Mouse (Mus musculus) cortical plate, adult 2 months (tissue): ENCODE measurements around the gene Ryk. TPM values are rescaled to one million over a fixed set of nuclear protein-coding genes. Genes with fewer than 3 reads are reported as not detected.

Experiments
- H3K27ac ChIP-seq: fragments of 200-500 bp; 2 replicates; pipeline ENCODE4 v1.5.1; 2012; ENCODE audit warnings: low read length, control low read depth, inconsistent platforms; ENCODE audit not compliant: insufficient read depth
- H3K4me1 ChIP-seq: fragments of 200-500 bp; 2 replicates; pipeline ENCODE4 v1.6.1; 2011; ENCODE audit warnings: low read length; ENCODE audit not compliant: control insufficient read depth, insufficient read depth
- H3K4me3 ChIP-seq: fragments of 200-500 bp; 2 replicates; pipeline ENCODE4 v1.5.1; 2011; ENCODE audit warnings: mild to moderate bottlenecking, low read length, control low read depth; ENCODE audit not compliant: insufficient read depth
- CTCF ChIP-seq: fragments of 200-500 bp; IDR thresholded peaks from 2 replicates; pipeline ENCODE4 v1.5.1; 2011; ENCODE audit warnings: mild to moderate bottlenecking, control low read depth, low read length; ENCODE audit not compliant: insufficient read depth; ENCODE audit errors: extremely low read depth
- POLR2A ChIP-seq: fragments of 200-500 bp; IDR thresholded peaks from 2 replicates; pipeline ENCODE4 v1.6.1; 2011; ENCODE audit warnings: mild to moderate bottlenecking, low read length, control low read depth; ENCODE audit not compliant: insufficient read depth; ENCODE audit errors: extremely low read depth
- polyA plus RNA-seq: library from polyadenylated mRNA; depleted of rRNA; stranded (reverse); fragments of >200 nt; gene quantifications from 2 replicates; pipeline ENCODE4 v1.2.3, GENCODE M21; 2012

Gene Ryk
- polyA plus RNA-seq, 1 experiment: 30.8 TPM

- no peaks in the 10 kb centered on the region for H3K4me1 ChIP-seq
- H3K27ac ChIP-seq: no peak overlapping the region
- H3K4me3 ChIP-seq: no peak overlapping the region
- TF ChIP-seq POLR2A (no peak), CTCF (no peak)
Observed at GRCm38 (mm10) chr9:102857856-102858255, 23.1 kb downstream of the Ryk start.

DNA sequence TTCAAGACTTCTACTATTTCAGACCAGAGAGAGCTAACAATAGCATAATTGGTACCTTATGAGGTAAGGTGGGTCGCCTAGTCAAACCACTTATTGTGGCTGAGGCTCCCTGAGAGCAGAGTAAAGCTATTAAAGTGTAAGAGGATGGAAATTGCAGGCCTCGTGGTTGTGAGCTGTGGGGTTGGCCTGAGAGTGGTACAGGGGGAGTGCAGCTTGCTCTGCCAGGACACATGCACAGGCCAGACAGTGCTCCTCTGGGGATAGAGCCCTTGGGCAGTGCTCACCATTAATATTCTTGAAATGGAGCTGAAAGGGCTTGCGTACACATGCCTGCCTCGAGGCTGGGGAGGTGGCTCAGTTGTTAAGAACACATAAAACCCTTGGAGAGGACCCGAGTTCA is 23.6 kb downstream of the Ryk start:
- H3K27ac ChIP-seq: no peak overlapping the region
- TF ChIP-seq POLR2A: no peak
- no peak for TF ChIP-seq CTCF
- H3K4me3 ChIP-seq: no peak overlapping the region
- peaks cover 1% of the 10 kb centered on the region for H3K4me1 ChIP-seq

GRCm38 (mm10) chr9:102859399-102859798 is 24.7 kb downstream of the Ryk start:
- TF ChIP-seq CTCF (no peak), POLR2A (no peak)
- H3K4me1 ChIP-seq: peaks cover 8% of the 10 kb centered on the region
- H3K27ac ChIP-seq: no peak overlapping the region
- H3K4me3 ChIP-seq: no peak overlapping the region

- H3K4me1 ChIP-seq: peaks cover 8% of the 10 kb centered on the region
- no peak overlapping the region for H3K27ac ChIP-seq
- TF ChIP-seq POLR2A (no peak), CTCF (no peak)
- no peak overlapping the region for H3K4me3 ChIP-seq
Observed at GRCm38 (mm10) chr9:102859963-102860362, 25.2 kb downstream of the Ryk start.

- TF ChIP-seq CTCF (no peak), POLR2A (no peak)
- Histone ChIP-seq H3K4me1 (peaks cover 8% of the 10 kb centered on the region), H3K27ac (no peak overlapping the region), H3K4me3 (no peak overlapping the region)
Observed at GRCm38 (mm10) chr9:102860802-102861469, 26.2 kb downstream of the Ryk start.

GRCm38 (mm10) chr9:102861789-102862188 is 27.1 kb downstream of the Ryk start:
- TF ChIP-seq CTCF (no peak), POLR2A (no peak)
- no peak overlapping the region for H3K27ac ChIP-seq
- no peak overlapping the region for H3K4me3 ChIP-seq
- H3K4me1 ChIP-seq: peaks cover 8% of the 10 kb centered on the region

- H3K4me3 ChIP-seq: no peak overlapping the region
- no peak overlapping the region for H3K27ac ChIP-seq
- peaks cover 8% of the 10 kb centered on the region for H3K4me1 ChIP-seq
- TF ChIP-seq CTCF (no peak), POLR2A (no peak)
Observed at GRCm38 (mm10) chr9:102862260-102862659, 27.5 kb downstream of the Ryk start.

DNA sequence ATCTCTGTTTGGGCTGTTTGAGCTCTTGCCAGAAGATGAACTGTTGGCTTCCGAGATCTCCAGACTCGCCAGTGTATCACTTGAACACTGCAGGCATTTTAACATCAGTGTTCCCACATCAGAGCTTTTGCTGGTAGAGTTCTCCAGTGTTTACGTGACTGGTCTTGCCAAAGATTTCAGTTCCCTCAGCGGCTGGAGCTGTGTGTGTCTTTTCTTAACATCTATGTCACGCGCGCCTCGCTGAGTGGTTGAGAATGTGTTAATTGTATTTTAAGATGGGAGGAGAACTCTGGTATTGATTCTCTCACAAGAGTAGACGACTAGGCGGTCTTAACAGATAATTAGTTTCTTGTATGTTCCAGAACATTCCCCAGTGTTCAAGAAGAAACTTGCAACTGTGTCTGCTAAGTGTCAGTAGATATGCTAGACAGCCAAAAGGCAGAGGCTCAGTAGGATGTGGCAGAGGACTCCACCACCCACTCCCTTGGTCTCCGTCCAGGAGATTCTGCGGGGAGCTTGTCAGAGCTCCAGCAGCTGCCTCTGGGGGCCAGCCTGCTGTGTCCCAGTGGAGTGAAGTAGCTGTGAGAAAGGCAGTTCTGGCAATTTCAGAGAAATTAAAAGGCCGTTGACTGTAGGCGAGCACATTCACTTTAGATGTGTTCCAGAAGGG is 29.3 kb downstream of the Ryk start:
- H3K4me3 ChIP-seq: no peak overlapping the region
- H3K4me1 ChIP-seq: peaks cover 8% of the 10 kb centered on the region
- no peak overlapping the region for H3K27ac ChIP-seq
- TF ChIP-seq POLR2A (no peak), CTCF (no peak)

- Histone ChIP-seq H3K4me3 (no peak overlapping the region), H3K4me1 (peaks cover 8% of the 10 kb centered on the region), H3K27ac (no peak overlapping the region)
- TF ChIP-seq CTCF: no peak
Observed at GRCm38 (mm10) chr9:102864931-102865330, 30.2 kb downstream of the Ryk start.
